In the genomic region with DNA sequence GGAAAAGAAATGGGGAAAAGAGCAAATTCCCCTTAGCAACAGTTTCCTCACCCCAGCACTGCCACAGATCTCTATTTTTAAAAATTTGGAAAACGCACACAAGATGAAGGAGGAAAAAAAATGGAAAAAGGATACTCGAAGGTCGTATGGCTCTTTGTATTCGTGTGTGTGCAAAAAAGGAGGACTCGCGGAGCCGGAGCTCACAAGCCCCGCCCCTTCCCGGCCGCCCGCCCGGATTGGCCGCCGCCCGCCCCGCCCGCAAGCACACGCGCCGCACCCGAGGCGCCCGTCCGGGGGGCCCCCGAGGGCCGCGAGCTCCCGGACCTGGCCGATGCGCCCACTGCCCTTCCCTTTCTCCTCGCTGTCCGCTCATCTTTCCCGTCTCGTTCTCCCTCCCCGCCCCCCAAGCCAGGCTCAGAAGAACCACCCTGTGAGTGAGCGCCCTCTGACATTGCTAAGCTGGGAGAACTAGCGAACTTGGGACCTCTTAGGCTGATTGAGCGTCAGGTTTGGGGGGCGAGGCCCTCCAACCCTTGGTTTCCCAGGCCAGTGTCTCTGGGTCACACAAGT, we compare ENCODE assay signal across 8 mouse cellular contexts. TPM values are rescaled to one million over a fixed set of nuclear protein-coding genes. Genes with fewer than 3 reads are reported as not detected.
DNase-seq lines count a peak whose midpoint lies in the region; ATAC-seq lines count a peak whose summit lies in the region.

Gene 4931414P19Rik (minus strand): TSS at position 242 of the 570 bp plus-strand sequence.

- peak within 1 kb of the TSS; percentile 69 for H3K9ac ChIP-seq in embryonic facial prominence, embryonic 14.5 days (ENCODE audit: low read depth, low read length)
- H3K9ac ChIP-seq in kidney, embryonic 14.5 days (ENCODE audit: low read depth, low read length), result peak within 1 kb of the TSS; percentile 62; the same call in 1 of the 2 replicates
- H3K9ac ChIP-seq in liver, embryonic 12.5 days, result peak within 1 kb of the TSS; percentile 85
- peak within 1 kb of the TSS; percentile 36; the same call in 1 of the 2 replicates for H3K9ac ChIP-seq in stomach, embryonic 14.5 days (replicated peaks; ENCODE audit: low read depth, low read length)

- WGBS in embryonic facial prominence, embryonic 14.5 days, result under 1% methylated on average over 26 of the region's 39 CpGs
- under 1% methylated on average over 37 of the region's 39 CpGs for WGBS in kidney, embryonic 14.5 days
- WGBS in liver, embryonic 12.5 days (ENCODE audit: insufficient replicate concordance), result under 1% methylated on average over 38 of the region's 39 CpGs
- under 1% methylated on average over 38 of the region's 39 CpGs for WGBS in stomach, embryonic 14.5 days

- H3K4me1 ChIP-seq in embryonic facial prominence, embryonic 14.5 days (ENCODE audit: control insufficient read depth, insufficient read depth, low read length), result peaks cover 17% of the 10 kb centered on the region
- peaks cover 15% of the 10 kb centered on the region; the same call in 1 of the 2 replicates for H3K4me1 ChIP-seq in kidney, embryonic 14.5 days (ENCODE audit: control insufficient read depth, insufficient read depth, low read length)
- peaks cover 38% of the 10 kb centered on the region for H3K4me1 ChIP-seq in liver, embryonic 12.5 days
- H3K4me1 ChIP-seq in stomach, embryonic 14.5 days (ENCODE audit: control insufficient read depth, insufficient read depth, low read length), result peaks cover 18% of the 10 kb centered on the region; the same call in 1 of the 2 replicates

- H3K4me3 ChIP-seq in embryonic facial prominence, embryonic 14.5 days (ENCODE audit: low read depth, low read length), result peak within 1 kb of the TSS; percentile 54
- peak within 1 kb of the TSS; percentile 44 for H3K4me3 ChIP-seq in kidney, embryonic 14.5 days (ENCODE audit: low read length)
- peak within 1 kb of the TSS; percentile 71 for H3K4me3 ChIP-seq in liver, embryonic 12.5 days
- peak within 1 kb of the TSS; percentile 50 for H3K4me3 ChIP-seq in stomach, embryonic 14.5 days (ENCODE audit: low read depth, low read length)

- H3K27me3 ChIP-seq in embryonic facial prominence, embryonic 14.5 days (replicated peaks; ENCODE audit: control insufficient read depth, insufficient read depth, low read length), result no peaks in the 10 kb centered on the region
- no peaks in the 10 kb centered on the region for H3K27me3 ChIP-seq in kidney, embryonic 14.5 days (ENCODE audit: control insufficient read depth, insufficient read depth, low read length)
- H3K27me3 ChIP-seq in liver, embryonic 12.5 days (replicated peaks), result no peaks in the 10 kb centered on the region
- H3K27me3 ChIP-seq in stomach, embryonic 14.5 days (ENCODE audit: control insufficient read depth, insufficient read depth, low read length), result no peaks in the 10 kb centered on the region

- H3K9me3 ChIP-seq in embryonic facial prominence, embryonic 14.5 days (ENCODE audit: control insufficient read depth, low read length), result no peaks in the 10 kb centered on the region
- H3K9me3 ChIP-seq in kidney, embryonic 14.5 days (ENCODE audit: control insufficient read depth, low read length), result no peaks in the 10 kb centered on the region
- H3K9me3 ChIP-seq in liver, embryonic 12.5 days (replicated peaks), result no peaks in the 10 kb centered on the region
- H3K9me3 ChIP-seq in stomach, embryonic 14.5 days (ENCODE audit: control insufficient read depth, low read depth, low read length), result no peaks in the 10 kb centered on the region

- peak; percentile 13 for ATAC-seq in embryonic facial prominence, embryonic 14.5 days (ENCODE audit: low read depth)
- peak; percentile 57 for ATAC-seq in kidney, embryonic 14.5 days (ENCODE audit: low FRiP score, low TSS enrichment)
- ATAC-seq in liver, embryonic 12.5 days, result peak; percentile 60
- ATAC-seq in stomach, embryonic 14.5 days (ENCODE audit: insufficient number of reproducible peaks, insufficient read depth, low FRiP score, low read depth), result peak; percentile 63

- H3K4me2 ChIP-seq in embryonic facial prominence, embryonic 14.5 days (ENCODE audit: low read depth, low read length), result peak within 1 kb of the TSS; percentile 67
- H3K4me2 ChIP-seq in kidney, embryonic 14.5 days (replicated peaks; ENCODE audit: low read depth, low read length), result peak within 1 kb of the TSS; percentile 47
- H3K4me2 ChIP-seq in liver, embryonic 12.5 days, result peak within 1 kb of the TSS; percentile 89
- peak within 1 kb of the TSS; percentile 67 for H3K4me2 ChIP-seq in stomach, embryonic 14.5 days (replicated peaks; ENCODE audit: low read depth, low read length)

- DNase-seq in 3T3-L1 (ENCODE audit: low read depth, low spot score), result peak; percentile 60
- DNase-seq in adrenal gland, postnatal 25 days, result peak; percentile 91
- DNase-seq in embryonic facial prominence, embryonic 14.5 days (ENCODE audit: low spot score), result peak; percentile 90
- peak; percentile 55 to 72 for DNase-seq in heart, adult 9 months (ENCODE audit: low spot score in 2 of 2)
- peak; percentile 49 to 66 for DNase-seq in natural killer cell, adult 2 months (ENCODE audit: low spot score in 2 of 2)

- no peaks in the 10 kb centered on the region for H3K36me3 ChIP-seq in embryonic facial prominence, embryonic 14.5 days (ENCODE audit: control insufficient read depth, insufficient read depth, low read length)
- no peaks in the 10 kb centered on the region for H3K36me3 ChIP-seq in kidney, embryonic 14.5 days (ENCODE audit: control insufficient read depth, insufficient read depth, low read length)
- 0 out of 2 replicates have a peak, but pooled peaks cover 4% of the 10 kb centered on the region for H3K36me3 ChIP-seq in liver, embryonic 12.5 days
- H3K36me3 ChIP-seq in stomach, embryonic 14.5 days (ENCODE audit: control insufficient read depth, insufficient read depth, low read length), result no peaks in the 10 kb centered on the region

- peak within 1 kb of the TSS; percentile 83 for H3K27ac ChIP-seq in embryonic facial prominence, embryonic 14.5 days (replicated peaks; ENCODE audit: low read depth, low read length)
- H3K27ac ChIP-seq in kidney, embryonic 14.5 days (ENCODE audit: low read depth, low read length), result peak within 1 kb of the TSS; percentile 80
- peak within 1 kb of the TSS; percentile 87 for H3K27ac ChIP-seq in liver, embryonic 12.5 days
- H3K27ac ChIP-seq in stomach, embryonic 14.5 days (ENCODE audit: low read length), result peak within 1 kb of the TSS; percentile 76; the same call in 1 of the 2 replicates

RNA-seq across cellular contexts. Expression of gene 4931414P19Rik, which starts in this region (rescaled TPM):
- 7.9 and 12.2 TPM in 2 replicates for total RNA-seq in adrenal gland, postnatal 25 days (2021)
- polyA plus RNA-seq in embryonic facial prominence, embryonic 14.5 days (2014; fragmentation: Nextera tagmentation; extraction: Ambion mirVana), result 4.8 and 5.8 TPM in 2 replicates
- 5.7 and 7.7 TPM in 2 replicates for polyA plus RNA-seq in kidney, embryonic 14.5 days (2014; fragmentation: Nextera tagmentation; extraction: Ambion mirVana)
- polyA plus RNA-seq in liver, embryonic 12.5 days (2016; fragmentation: Nextera tagmentation; extraction: Ambion mirVana), result 3.7 and 4.1 TPM in 2 replicates
- 7.9 and 8.3 TPM in 2 replicates for polyA plus RNA-seq in stomach, embryonic 14.5 days (2014; fragmentation: Nextera tagmentation; extraction: Ambion mirVana)

Comparison
In these comparisons a context has a peak if more than half of its experiments do, and no peak if none do; other contexts are left out.
1. Peak in every context shown above with its lines: DNase-seq, ATAC-seq, H3K4me3 ChIP-seq and H3K27ac ChIP-seq.
2. ATAC-seq: peak in every context shown above with its lines; median percentile 63 in stomach, embryonic 14.5 days; 60 in liver, embryonic 12.5 days; 57 in kidney, embryonic 14.5 days; 13 in embryonic facial prominence, embryonic 14.5 days.